Mouse (Mus musculus): ENCODE measurements at regions not wholly inside any gene's neighbourhood (a gene's known extent, or its start where the extent isn't known, plus 50 kb on each side); places are given as distances from the start of the nearest gene placed in this dataset.

- Histone ChIP-seq H3K9me3 (ENCODE audit: control insufficient read depth, low read length) (no peaks in the 10 kb centered on the region), H3K27ac (ENCODE audit: low read length) (no peak overlapping the region), H3K4me2 (ENCODE audit: low read depth, low read length) (no peak overlapping the region), H3K9ac (ENCODE audit: low read length) (no peak overlapping the region), H3K4me1 (replicated peaks; ENCODE audit: control insufficient read depth, insufficient read depth, low read length) (no peaks in the 10 kb centered on the region), H3K27me3 (ENCODE audit: control insufficient read depth, insufficient read depth, low read depth, low read length) (no peaks in the 10 kb centered on the region), H3K4me3 (ENCODE audit: low read length) (no peak overlapping the region), H3K36me3 (ENCODE audit: control insufficient read depth, insufficient read depth, low read length) (no peaks in the 10 kb centered on the region)
- 38% methylated on average over 2 of the region's 2 CpGs for WGBS
- ATAC-seq (ENCODE audit: low read depth), result no peak
Measured at GRCm38 (mm10) chr14:17156402-17156954, 337.5 kb upstream of the Rarb start.

GRCm38 (mm10) chr14:17120679-17121078 lies 301.7 kb upstream of the Rarb start:
- Histone ChIP-seq H3K9ac (ENCODE audit: low read length) (no peak overlapping the region), H3K27ac (ENCODE audit: low read length) (no peak overlapping the region), H3K4me1 (replicated peaks; ENCODE audit: control insufficient read depth, insufficient read depth, low read length) (no peaks in the 10 kb centered on the region), H3K4me3 (ENCODE audit: low read length) (no peak overlapping the region), H3K4me2 (ENCODE audit: low read depth, low read length) (no peak overlapping the region), H3K27me3 (ENCODE audit: control insufficient read depth, insufficient read depth, low read depth, low read length) (no peaks in the 10 kb centered on the region), H3K36me3 (ENCODE audit: control insufficient read depth, insufficient read depth, low read length) (no peaks in the 10 kb centered on the region), H3K9me3 (ENCODE audit: control insufficient read depth, low read length) (no peaks in the 10 kb centered on the region)
- no peak for ATAC-seq (ENCODE audit: low read depth)
- WGBS, result 87% methylated on average over 1 of the region's 1 CpGs

- no peak overlapping the region for H3K4me2 ChIP-seq (ENCODE audit: low read depth, low read length)
- no peaks in the 10 kb centered on the region for H3K27me3 ChIP-seq (ENCODE audit: control insufficient read depth, insufficient read depth, low read depth, low read length)
- 72% methylated on average over 1 of the region's 1 CpGs for WGBS
- no peaks in the 10 kb centered on the region for H3K9me3 ChIP-seq (ENCODE audit: control insufficient read depth, low read length)
- no peaks in the 10 kb centered on the region for H3K4me1 ChIP-seq (replicated peaks; ENCODE audit: control insufficient read depth, insufficient read depth, low read length)
- no peak for ATAC-seq (ENCODE audit: low read depth)
- no peak overlapping the region for H3K4me3 ChIP-seq (ENCODE audit: low read length)
- H3K27ac ChIP-seq (ENCODE audit: low read length), result no peak overlapping the region
- H3K36me3 ChIP-seq (ENCODE audit: control insufficient read depth, insufficient read depth, low read length), result no peaks in the 10 kb centered on the region
- no peak overlapping the region for H3K9ac ChIP-seq (ENCODE audit: low read length)
Measured at GRCm38 (mm10) chr14:17106668-17107067, 287.7 kb upstream of the Rarb start.

GRCm38 (mm10) chr14:17102486-17102885 lies 283.5 kb upstream of the Rarb start:
- Histone ChIP-seq H3K27ac (ENCODE audit: low read length) (no peak overlapping the region), H3K4me3 (ENCODE audit: low read length) (no peak overlapping the region), H3K4me2 (ENCODE audit: low read depth, low read length) (no peak overlapping the region), H3K9ac (ENCODE audit: low read length) (no peak overlapping the region), H3K9me3 (ENCODE audit: control insufficient read depth, low read length) (no peaks in the 10 kb centered on the region), H3K4me1 (replicated peaks; ENCODE audit: control insufficient read depth, insufficient read depth, low read length) (no peaks in the 10 kb centered on the region), H3K36me3 (ENCODE audit: control insufficient read depth, insufficient read depth, low read length) (no peaks in the 10 kb centered on the region), H3K27me3 (ENCODE audit: control insufficient read depth, insufficient read depth, low read depth, low read length) (no peaks in the 10 kb centered on the region)
- ATAC-seq (ENCODE audit: low read depth), result no peak

GRCm38 (mm10) chr14:17090573-17090937 lies 271.6 kb upstream of the Rarb start:
- ATAC-seq (ENCODE audit: low read depth), result no peak
- 33% methylated on average over 4 of the region's 4 CpGs for WGBS
- no peak overlapping the region for H3K9ac ChIP-seq (ENCODE audit: low read length)

GRCm38 (mm10) chr14:17089640-17090572 lies 270.9 kb upstream of the Rarb start:
- WGBS, result 26% methylated on average over 3 of the region's 3 CpGs
- Histone ChIP-seq H3K4me3 (ENCODE audit: low read length) (no peak overlapping the region), H3K4me1 (replicated peaks; ENCODE audit: control insufficient read depth, insufficient read depth, low read length) (peaks cover 9% of the 10 kb centered on the region; the same call in 1 of the 2 replicates), H3K9me3 (ENCODE audit: control insufficient read depth, low read length) (no peaks in the 10 kb centered on the region), H3K27ac (ENCODE audit: low read length) (no peak overlapping the region; the same call in 1 of the 2 replicates), H3K9ac (ENCODE audit: low read length) (no peak overlapping the region), H3K36me3 (ENCODE audit: control insufficient read depth, insufficient read depth, low read length) (no peaks in the 10 kb centered on the region), H3K27me3 (ENCODE audit: control insufficient read depth, insufficient read depth, low read depth, low read length) (no peaks in the 10 kb centered on the region), H3K4me2 (ENCODE audit: low read depth, low read length) (no peak overlapping the region)
- no peak for ATAC-seq (ENCODE audit: low read depth)

More at GRCm38 (mm10) chr14:17090573-17090937, 271.6 kb upstream of the Rarb start:
- no peak overlapping the region for H3K4me2 ChIP-seq (ENCODE audit: low read depth, low read length)
- H3K27ac ChIP-seq (ENCODE audit: low read length), result no peak overlapping the region
- no peaks in the 10 kb centered on the region for H3K36me3 ChIP-seq (ENCODE audit: control insufficient read depth, insufficient read depth, low read length)
- no peak overlapping the region for H3K4me3 ChIP-seq (ENCODE audit: low read length)
- H3K27me3 ChIP-seq (ENCODE audit: control insufficient read depth, insufficient read depth, low read depth, low read length), result no peaks in the 10 kb centered on the region
- peaks cover 9% of the 10 kb centered on the region; the same call in 1 of the 2 replicates for H3K4me1 ChIP-seq (replicated peaks; ENCODE audit: control insufficient read depth, insufficient read depth, low read length)
- H3K9me3 ChIP-seq (ENCODE audit: control insufficient read depth, low read length), result no peaks in the 10 kb centered on the region

- H3K9me3 ChIP-seq (ENCODE audit: control insufficient read depth, low read length), result no peaks in the 10 kb centered on the region
- peaks cover 9% of the 10 kb centered on the region; the same call in 1 of the 2 replicates for H3K4me1 ChIP-seq (replicated peaks; ENCODE audit: control insufficient read depth, insufficient read depth, low read length)
- no peak overlapping the region for H3K4me2 ChIP-seq (ENCODE audit: low read depth, low read length)
- peak; percentile 80 for ATAC-seq (ENCODE audit: low read depth)
- H3K4me3 ChIP-seq (ENCODE audit: low read length), result no peak overlapping the region
- no peak overlapping the region for H3K27ac ChIP-seq (ENCODE audit: low read length)
- no peaks in the 10 kb centered on the region for H3K27me3 ChIP-seq (ENCODE audit: control insufficient read depth, insufficient read depth, low read depth, low read length)
- no peaks in the 10 kb centered on the region for H3K36me3 ChIP-seq (ENCODE audit: control insufficient read depth, insufficient read depth, low read length)
- H3K9ac ChIP-seq (ENCODE audit: low read length), result no peak overlapping the region
Measured at GRCm38 (mm10) chr14:17089089-17089634, 270.2 kb upstream of the Rarb start.

- Histone ChIP-seq H3K36me3 (ENCODE audit: control insufficient read depth, insufficient read depth, low read length) (no peaks in the 10 kb centered on the region), H3K9me3 (ENCODE audit: control insufficient read depth, low read length) (no peaks in the 10 kb centered on the region), H3K27me3 (ENCODE audit: control insufficient read depth, insufficient read depth, low read depth, low read length) (no peaks in the 10 kb centered on the region), H3K4me2 (ENCODE audit: low read depth, low read length) (no peak overlapping the region), H3K27ac (ENCODE audit: low read length) (no peak overlapping the region), H3K4me1 (replicated peaks; ENCODE audit: control insufficient read depth, insufficient read depth, low read length) (peaks cover 9% of the 10 kb centered on the region; the same call in 1 of the 2 replicates), H3K9ac (ENCODE audit: low read length) (no peak overlapping the region), H3K4me3 (ENCODE audit: low read length) (no peak overlapping the region)
- WGBS, result 83% methylated on average over 1 of the region's 1 CpGs
- ATAC-seq (ENCODE audit: low read depth), result no peak
Measured at GRCm38 (mm10) chr14:17087828-17088227, 268.9 kb upstream of the Rarb start.

GRCm38 (mm10) chr14:17083907-17084306 lies 265.0 kb upstream of the Rarb start:
- Histone ChIP-seq H3K4me2 (ENCODE audit: low read depth, low read length) (no peak overlapping the region), H3K4me1 (replicated peaks; ENCODE audit: control insufficient read depth, insufficient read depth, low read length) (0 out of 2 replicates have a peak, but pooled peaks cover 3% of the 10 kb centered on the region), H3K9me3 (ENCODE audit: control insufficient read depth, low read length) (no peaks in the 10 kb centered on the region), H3K9ac (ENCODE audit: low read length) (no peak overlapping the region), H3K27ac (ENCODE audit: low read length) (no peak overlapping the region), H3K27me3 (ENCODE audit: control insufficient read depth, insufficient read depth, low read depth, low read length) (no peaks in the 10 kb centered on the region), H3K36me3 (ENCODE audit: control insufficient read depth, insufficient read depth, low read length) (no peaks in the 10 kb centered on the region), H3K4me3 (ENCODE audit: low read length) (no peak overlapping the region)
- WGBS, result 44% methylated on average over 2 of the region's 2 CpGs
- ATAC-seq (ENCODE audit: low read depth), result peak; percentile 57; the same call in 1 of the 2 replicates

All from lung, embryonic 16.5 days (tissue).